Mouse (Mus musculus) embryonic fibroblast, embryonic 13.5 days (primary cell): ENCODE results near the gene Tbkbp1. TPM values are rescaled to one million over a fixed set of nuclear protein-coding genes. Genes with fewer than 3 reads are reported as not detected.

Source experiments
- H3K27ac ChIP-seq: 2 replicates; pipeline ENCODE4 v1.5.1; 2012; ENCODE audit warnings: low read length, control low read depth, inconsistent platforms; ENCODE audit not compliant: insufficient read depth
- H3K4me1 ChIP-seq: 2 replicates; pipeline ENCODE4 v1.6.1; 2011; ENCODE audit warnings: low read length; ENCODE audit not compliant: control insufficient read depth, insufficient read depth
- H3K4me3 ChIP-seq: 2 replicates; pipeline ENCODE4 v1.5.1; 2011; ENCODE audit warnings: mild to moderate bottlenecking, control low read depth, low read length; ENCODE audit not compliant: insufficient read depth
- CTCF ChIP-seq: IDR thresholded peaks from 2 replicates; pipeline ENCODE4 v1.5.1; 2011; ENCODE audit warnings: mild to moderate bottlenecking, control low read depth, low read length, moderate library complexity, borderline replicate concordance; ENCODE audit not compliant: insufficient read depth
- POLR2A ChIP-seq: IDR thresholded peaks from 2 replicates; pipeline ENCODE4 v1.6.1; 2011; ENCODE audit warnings: low read depth, mild to moderate bottlenecking, control low read depth, low read length, moderate library complexity
- polyA plus RNA-seq: library from polyadenylated mRNA; stranded (reverse); fragments of >200 nt; gene quantifications from 2 replicates; pipeline ENCODE4 v1.2.4, GENCODE M21; 2011; ENCODE audit warnings: low read depth; ENCODE audit not compliant: missing spikeins, insufficient read length

The Tbkbp1 gene
- polyA plus RNA-seq, 1 experiment: 12.1 TPM

- no peak for TF ChIP-seq POLR2A
- no peak for TF ChIP-seq CTCF
- Histone ChIP-seq H3K4me1 (peaks cover 17% of the 10 kb centered on the region), H3K27ac (peak overlapping the region; percentile 89), H3K4me3 (peak overlapping the region; percentile 60)
These were observed 37.3 kb upstream of the Tbkbp1 start for GRCm38 (mm10) chr11:97188643-97188955.

- H3K27ac ChIP-seq: peak within 1 kb of the TSS; percentile 93
- H3K4me1 ChIP-seq: peaks cover 17% of the 10 kb centered on the region
- TF ChIP-seq CTCF (no peak), POLR2A (peak; percentile 79)
- H3K4me3 ChIP-seq: peak within 1 kb of the TSS; percentile 86
These were observed 36.7 kb upstream of the Tbkbp1 start, which contains the start of gene Kpnb1 for GRCm38 (mm10) chr11:97187764-97188642. Kpnb1 (minus strand) TSS chr11:97187881.

- Histone ChIP-seq H3K4me3 (peak overlapping the region; percentile 86), H3K27ac (peak overlapping the region; percentile 93), H3K4me1 (peaks cover 17% of the 10 kb centered on the region)
- TF ChIP-seq CTCF (no peak), POLR2A (peak; percentile 58)
These were observed 35.9 kb upstream of the Tbkbp1 start for GRCm38 (mm10) chr11:97186947-97187763.

GRCm38 (mm10) chr11:97185704-97186614, 34.7 kb upstream of the Tbkbp1 start:
- Histone ChIP-seq H3K27ac (peak overlapping the region; percentile 79; the same call in 1 of the 2 replicates), H3K4me3 (peak overlapping the region; percentile 86)
- TF ChIP-seq POLR2A (no peak), CTCF (no peak)

GRCm38 (mm10) chr11:97184875-97185274, 33.6 kb upstream of the Tbkbp1 start:
- TF ChIP-seq CTCF: no peak
- no peak for TF ChIP-seq POLR2A
- H3K27ac ChIP-seq: no peak overlapping the region

More at GRCm38 (mm10) chr11:97185704-97186614, 34.7 kb upstream of the Tbkbp1 start:
- H3K4me1 ChIP-seq: peaks cover 11% of the 10 kb centered on the region

GRCm38 (mm10) chr11:97182446-97182845, 31.2 kb upstream of the Tbkbp1 start:
- TF ChIP-seq POLR2A: no peak
- TF ChIP-seq CTCF: no peak
- no peak overlapping the region for H3K4me3 ChIP-seq
- no peak overlapping the region for H3K27ac ChIP-seq

More at GRCm38 (mm10) chr11:97184875-97185274, 33.6 kb upstream of the Tbkbp1 start:
- peak overlapping the region; percentile 20 for H3K4me3 ChIP-seq
- peaks cover 11% of the 10 kb centered on the region for H3K4me1 ChIP-seq

GRCm38 (mm10) chr11:97181061-97181460, 29.8 kb upstream of the Tbkbp1 start:
- no peak for TF ChIP-seq CTCF
- no peak for TF ChIP-seq POLR2A
- H3K4me1 ChIP-seq: peaks cover 11% of the 10 kb centered on the region
- H3K27ac ChIP-seq: no peak overlapping the region

More at GRCm38 (mm10) chr11:97182446-97182845, 31.2 kb upstream of the Tbkbp1 start:
- peaks cover 11% of the 10 kb centered on the region for H3K4me1 ChIP-seq

GRCm38 (mm10) chr11:97178198-97178597, 26.9 kb upstream of the Tbkbp1 start:
- no peak for TF ChIP-seq POLR2A
- TF ChIP-seq CTCF: no peak
- H3K4me3 ChIP-seq: no peak overlapping the region
- peaks cover 2% of the 10 kb centered on the region; the same call in 1 of the 2 replicates for H3K4me1 ChIP-seq
- no peak overlapping the region for H3K27ac ChIP-seq

More at GRCm38 (mm10) chr11:97181061-97181460, 29.8 kb upstream of the Tbkbp1 start:
- H3K4me3 ChIP-seq: no peak overlapping the region

GRCm38 (mm10) chr11:97176851-97177250, 25.6 kb upstream of the Tbkbp1 start:
- Histone ChIP-seq H3K4me1 (0 out of 2 replicates have a peak, but pooled peaks cover under 1% of the 10 kb centered on the region), H3K4me3 (no peak overlapping the region), H3K27ac (no peak overlapping the region)
- TF ChIP-seq POLR2A (no peak), CTCF (no peak)
